Mouse (Mus musculus) heart, adult 2 months (tissue): Measurements from ENCODE around the gene Slc2a6.

ENCODE experiments used
- CTCF ChIP-seq: fragments of 200-600 bp; IDR thresholded peaks from 2 replicates; pipeline ENCODE4 v1.8.1; 2022; ENCODE audit warnings: antibody characterized with exemption, mild to moderate bottlenecking, moderate library complexity
- POLR2A ChIP-seq: fragments of 200-500 bp; IDR thresholded peaks from 2 replicates; pipeline ENCODE4 v1.6.1; 2011; ENCODE audit warnings: mild to moderate bottlenecking, low read depth, low read length, control low read depth; ENCODE audit not compliant: insufficient read depth

GRCm38 (mm10) chr2:27037008-27037407 is 9.2 kb upstream of the Slc2a6 start:
- no peak for TF ChIP-seq POLR2A
- no peak for TF ChIP-seq CTCF
